Comparison of ENCODE assay signal across 11 mouse cellular contexts in the genomic region with DNA sequence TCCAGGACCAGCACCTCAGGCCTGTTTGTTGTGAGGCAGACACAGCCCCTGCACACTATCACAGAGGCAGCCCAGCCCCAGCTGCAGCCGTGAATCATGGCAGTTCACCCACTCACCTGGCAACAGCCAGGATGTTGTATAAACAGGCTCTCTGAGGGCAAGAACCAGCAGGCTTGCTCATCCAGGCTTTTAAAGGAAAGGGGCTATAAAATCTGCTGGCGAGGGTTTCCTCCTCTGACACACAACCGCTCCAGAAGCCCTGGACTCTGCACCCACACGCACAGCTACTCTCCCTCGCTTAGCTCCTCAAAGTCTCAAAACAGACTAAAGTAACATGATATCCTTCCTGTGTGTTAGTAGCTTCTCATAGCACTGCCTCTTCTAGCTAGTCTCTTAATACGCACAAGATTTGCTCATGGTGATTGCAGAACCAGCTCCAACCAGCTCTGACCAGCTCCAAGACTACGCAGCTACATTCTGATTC. TPM values are rescaled to one million over a fixed set of nuclear protein-coding genes. Genes with fewer than 3 reads are reported as not detected.
DNase-seq lines count a peak whose midpoint lies in the region; ATAC-seq and TF ChIP-seq lines count a peak whose summit lies in the region.
"Had no signal": no experiment of that assay in that cellular context is flagged by ENCODE, and none has a peak within 500 bp of the region (broad histone marks: within the 10 kb centered on the region; RNA-seq: fewer than 3 reads in every experiment).

No protein-coding gene starts in this region.

- intact Hi-C loops in heart, postnatal 14 days (cut with DNase I) = no loop called here

- H3K4me3 ChIP-seq in embryonic facial prominence, embryonic 12.5 days = no peak overlapping the region
- no peak overlapping the region for H3K4me3 ChIP-seq in myocyte
- H3K4me3 ChIP-seq in hindbrain, postnatal 0 days (ENCODE audit: low read length) = no peak overlapping the region
- no peak overlapping the region for H3K4me3 ChIP-seq in midbrain, embryonic 10.5 days
- H3K4me3 ChIP-seq in hindbrain, embryonic 13.5 days = no peak overlapping the region
- H3K4me3 ChIP-seq: forebrain, embryonic 13.5 days had no signal

- peak; percentile 28; the same call in 1 of the 2 replicates for ATAC-seq in embryonic facial prominence, embryonic 12.5 days (ENCODE audit: insufficient number of reproducible peaks, insufficient read depth, low FRiP score, low TSS enrichment)
- no peak for ATAC-seq in hindbrain, postnatal 0 days
- no peak for ATAC-seq in hindbrain, embryonic 13.5 days (ENCODE audit: low FRiP score)
- ATAC-seq: forebrain, embryonic 13.5 days had no signal

- no peak overlapping the region for H3K4me2 ChIP-seq in embryonic facial prominence, embryonic 12.5 days (replicated peaks)
- no peak overlapping the region for H3K4me2 ChIP-seq in myocyte (ENCODE audit: low read depth)
- H3K4me2 ChIP-seq in hindbrain, postnatal 0 days (ENCODE audit: low read depth, low read length) = no peak overlapping the region
- H3K4me2 ChIP-seq in hindbrain, embryonic 13.5 days = no peak overlapping the region
- H3K4me2 ChIP-seq: forebrain, embryonic 13.5 days had no signal

- no peaks in the 10 kb centered on the region for H3K79me2 ChIP-seq in myocyte (ENCODE audit: control insufficient read depth, insufficient read depth)

- H3K9me3 ChIP-seq in embryonic facial prominence, embryonic 12.5 days = no peaks in the 10 kb centered on the region
- H3K9me3 ChIP-seq in hindbrain, postnatal 0 days (ENCODE audit: low read length) = no peaks in the 10 kb centered on the region
- no peaks in the 10 kb centered on the region for H3K9me3 ChIP-seq in midbrain, embryonic 10.5 days (replicated peaks)
- no peaks in the 10 kb centered on the region for H3K9me3 ChIP-seq in hindbrain, embryonic 13.5 days
- H3K9me3 ChIP-seq: forebrain, embryonic 13.5 days had no signal

- no peaks in the 10 kb centered on the region for H3K27me3 ChIP-seq in embryonic facial prominence, embryonic 12.5 days
- no peaks in the 10 kb centered on the region for H3K27me3 ChIP-seq in myocyte (ENCODE audit: control insufficient read depth, insufficient read depth, insufficient read length)
- H3K27me3 ChIP-seq in hindbrain, postnatal 0 days (ENCODE audit: insufficient read depth, low read length) = no peaks in the 10 kb centered on the region
- H3K27me3 ChIP-seq in midbrain, embryonic 10.5 days (ENCODE audit: low read depth, poor library complexity, severe bottlenecking) = no peaks in the 10 kb centered on the region
- H3K27me3 ChIP-seq in hindbrain, embryonic 13.5 days = 0 out of 2 replicates have a peak, but pooled peaks cover 3% of the 10 kb centered on the region
- H3K27me3 ChIP-seq: forebrain, embryonic 13.5 days had no signal

- WGBS in embryonic facial prominence, embryonic 12.5 days = 35% methylated on average over 7 of the region's 7 CpGs
- WGBS in hindbrain, postnatal 0 days = 86% methylated on average over 7 of the region's 7 CpGs
- WGBS in midbrain, embryonic 10.5 days = 84% methylated on average over 7 of the region's 7 CpGs
- WGBS in hindbrain, embryonic 13.5 days = 85% methylated on average over 7 of the region's 7 CpGs

- TF ChIP-seq CTCF in hindbrain, postnatal 0 days (IDR thresholded peaks at IDR 0.05; ENCODE audit: low read depth) = no peak

- no peaks in the 10 kb centered on the region for H3K36me3 ChIP-seq in embryonic facial prominence, embryonic 12.5 days
- no peaks in the 10 kb centered on the region for H3K36me3 ChIP-seq in myocyte (ENCODE audit: control insufficient read depth, insufficient read depth)
- no peaks in the 10 kb centered on the region for H3K36me3 ChIP-seq in hindbrain, postnatal 0 days (ENCODE audit: insufficient read depth, low read length)
- H3K36me3 ChIP-seq in midbrain, embryonic 10.5 days = no peaks in the 10 kb centered on the region
- no peaks in the 10 kb centered on the region for H3K36me3 ChIP-seq in hindbrain, embryonic 13.5 days

- TF ChIP-seq POLR2A in myocyte (IDR thresholded peaks at IDR 0.05; ENCODE audit: insufficient read length, low read depth) = no peak

- peaks cover 17% of the 10 kb centered on the region for H3K4me1 ChIP-seq in embryonic facial prominence, embryonic 12.5 days
- H3K4me1 ChIP-seq in hindbrain, postnatal 0 days (ENCODE audit: insufficient read depth, low read length) = no peaks in the 10 kb centered on the region
- H3K4me1 ChIP-seq in midbrain, embryonic 10.5 days = peaks cover 17% of the 10 kb centered on the region
- H3K4me1 ChIP-seq in hindbrain, embryonic 13.5 days (replicated peaks) = peaks cover 5% of the 10 kb centered on the region; the same call in 1 of the 2 replicates
- H3K4me1 ChIP-seq: forebrain, embryonic 13.5 days had no signal

- peak; percentile 25 for DNase-seq in heart, postnatal 4 days
- DNase-seq in heart, postnatal 14 days = no peak
- DNase-seq in 3T3-L1 (ENCODE audit: low read depth, low spot score) = peak; percentile 31
- no peak for DNase-seq in hindbrain, postnatal 0 days (ENCODE audit: low spot score)
- DNase-seq in midbrain, embryonic 10.5 days (ENCODE audit: low spot score) = no peak
- DNase-seq: kidney, postnatal 36 days had no signal

- no peak overlapping the region for H3ac ChIP-seq in myocyte (ENCODE audit: control insufficient read depth, insufficient read length)

- H3K27ac ChIP-seq in embryonic facial prominence, embryonic 12.5 days = peak overlapping the region; percentile 55; the same call in 1 of the 2 replicates
- no peak overlapping the region for H3K27ac ChIP-seq in hindbrain, postnatal 0 days
- H3K27ac ChIP-seq in midbrain, embryonic 10.5 days (replicated peaks) = no peak overlapping the region
- no peak overlapping the region for H3K27ac ChIP-seq in hindbrain, embryonic 13.5 days
- H3K27ac ChIP-seq: forebrain, embryonic 13.5 days; macrophage had no signal

- H3K9ac ChIP-seq in embryonic facial prominence, embryonic 12.5 days = 0 out of 2 replicates have a peak overlapping the region, but pooled peaks have one; percentile 16
- H3K9ac ChIP-seq in hindbrain, postnatal 0 days (replicated peaks; ENCODE audit: low read length) = no peak overlapping the region
- no peak overlapping the region for H3K9ac ChIP-seq in hindbrain, embryonic 13.5 days
- H3K9ac ChIP-seq: forebrain, embryonic 13.5 days had no signal

TF ChIP-seq in myocyte, 11 proteins besides CTCF, POLR2A, EP300 and RAD21:
- no peak for TF ChIP-seq USF1 (IDR thresholded peaks at IDR 0.05; ENCODE audit: low read depth)
- peak in 2 of 3 experiments; percentile 32 to 62 for TF ChIP-seq MYOD1 (IDR thresholded peaks at IDR 0.05; ENCODE audit: control insufficient read depth in 1 of 3, insufficient read length in 2 of 3, low read depth in 2 of 3)
- TF ChIP-seq MYOG (IDR thresholded peaks at IDR 0.05; ENCODE audit: control insufficient read depth in 1 of 3, insufficient read depth in 1 of 3, insufficient read length in 2 of 3, low read depth in 2 of 3) = peak in 1 of 3 experiments; percentile 19

RNA-seq across cellular contexts. Expression of a gene that starts 21.0 kb away (rescaled TPM):
- 100 to 1,000 TPM; 261 to 277 TPM for total RNA-seq in heart, postnatal 4 days (2021)
- 100 to 1,000 TPM; 341 to 359 TPM for total RNA-seq in heart, postnatal 14 days (2021)
- polyA plus RNA-seq in embryonic facial prominence, embryonic 12.5 days (2016; fragmentation: Nextera tagmentation; extraction: Ambion mirVana) = 10.8 and 11.5 TPM in 2 replicates
- 6.0 TPM for polyA plus RNA-seq in myocyte (2012; fragmentation: generic; extraction: Trizol)
- 0.29 and 1.3 TPM in 2 replicates for total RNA-seq in hindbrain, postnatal 0 days (2014; rRNA removed)
- 1.6 and 1.9 TPM in 2 replicates for polyA plus RNA-seq in hindbrain, postnatal 0 days (2015; fragmentation: Nextera tagmentation; extraction: Ambion mirVana)
- polyA plus RNA-seq in midbrain, embryonic 10.5 days (2016; fragmentation: Nextera tagmentation; extraction: Ambion mirVana) = 4.2 and 5.1 TPM in 2 replicates
- 3.2 and 3.7 TPM in 2 replicates for polyA plus RNA-seq in hindbrain, embryonic 13.5 days (2015; fragmentation: Nextera tagmentation; extraction: Ambion mirVana)
- polyA plus RNA-seq: macrophage had no signal

Comparison
In these comparisons a context has a peak if more than half of its experiments do, and no peak if none do; other contexts are left out.
1. DNase-seq: peak in heart, postnatal 4 days (single experiment) and 3T3-L1 (single experiment); none in heart, postnatal 14 days (0 of 2), hindbrain, postnatal 0 days (single experiment) and midbrain, embryonic 10.5 days (single experiment).